Mouse (Mus musculus): ENCODE data around the gene Slc15a5.
A peak's percentile ranks its signal among the peaks of the same experiment; 100 is the strongest.
"Not testable (repeated sequence)": the region's sequence is repeated elsewhere in the genome, so short reads cannot be mapped to it uniquely, and the experiment has no call there.

Gene Slc15a5

GRCm38 (mm10) chr6:138079816-138080215 lies at the start of gene Slc15a5:
Slc15a5 (minus strand) TSS chr6:138079916.
- DNase-seq (ENCODE audit: low spot score) = no peak

GRCm38 (mm10) chr6:138128392-138129335 lies 48.9 kb upstream of the Slc15a5 start:
- DNase-seq (ENCODE audit: low spot score) = no peak

DNA sequence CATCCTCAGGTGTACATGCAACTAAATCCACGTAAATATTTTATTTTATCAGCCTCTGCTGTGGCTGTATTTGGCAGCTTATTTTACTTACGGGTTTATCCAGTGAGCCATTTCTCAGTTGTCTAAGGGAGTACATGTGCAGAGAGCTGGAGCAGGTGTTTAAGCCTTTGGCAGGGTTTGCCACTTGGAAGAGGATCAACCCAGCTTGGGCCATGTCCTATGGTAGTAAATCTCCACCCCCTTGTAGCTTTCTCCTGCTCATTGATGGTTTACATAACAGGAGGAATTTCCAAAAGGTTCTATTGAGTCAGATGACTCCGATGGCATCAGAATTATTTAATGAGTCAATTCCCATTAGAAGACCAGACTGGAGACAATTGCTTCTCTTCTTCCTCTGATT lies 37.8 kb upstream of the Slc15a5 start:
- DNase-seq (ENCODE audit: low spot score) = no peak

GRCm38 (mm10) chr6:138104559-138104958 lies 24.8 kb upstream of the Slc15a5 start:
- DNase-seq (ENCODE audit: low spot score) = no peak

DNA sequence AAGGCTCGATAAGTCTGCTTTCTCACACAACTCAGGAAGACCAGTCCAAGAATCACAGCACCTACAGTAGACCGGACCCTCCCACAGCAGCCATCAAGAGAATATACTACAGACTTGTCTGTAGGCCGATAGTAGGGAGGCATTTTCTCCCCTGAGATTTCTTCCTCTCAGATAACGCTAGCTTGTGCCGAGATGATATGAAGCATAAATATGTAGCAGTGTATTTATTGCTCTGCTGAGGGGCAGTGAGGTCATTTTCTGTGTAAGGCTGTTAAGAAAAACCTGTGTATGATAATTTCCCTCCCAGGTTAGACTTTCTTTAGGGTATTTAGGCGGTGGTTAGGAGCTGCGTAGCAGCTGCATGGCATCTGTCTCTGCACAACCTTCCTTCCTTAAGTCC lies 23.2 kb upstream of the Slc15a5 start:
- no peak for DNase-seq (ENCODE audit: low spot score)

DNA sequence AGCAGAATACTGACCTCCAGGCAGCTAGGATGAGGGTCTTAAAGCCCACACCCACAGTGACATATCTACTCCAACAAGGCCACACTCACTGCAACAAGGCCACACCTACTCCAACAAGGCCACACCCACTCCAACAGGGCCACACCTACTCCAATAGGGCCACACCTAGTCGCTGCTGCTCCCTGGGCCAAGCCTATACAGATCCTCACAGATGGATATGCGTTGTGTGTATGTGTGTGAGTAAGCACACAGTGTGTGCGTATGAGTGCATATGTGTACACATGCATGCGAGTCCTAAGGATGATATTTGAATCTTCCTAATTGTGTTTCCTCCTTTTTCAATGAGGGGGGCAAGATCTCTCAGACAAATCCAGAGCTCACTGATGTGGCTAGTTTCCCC lies 22.1 kb upstream of the Slc15a5 start:
- no peak for DNase-seq (ENCODE audit: low spot score)

DNA sequence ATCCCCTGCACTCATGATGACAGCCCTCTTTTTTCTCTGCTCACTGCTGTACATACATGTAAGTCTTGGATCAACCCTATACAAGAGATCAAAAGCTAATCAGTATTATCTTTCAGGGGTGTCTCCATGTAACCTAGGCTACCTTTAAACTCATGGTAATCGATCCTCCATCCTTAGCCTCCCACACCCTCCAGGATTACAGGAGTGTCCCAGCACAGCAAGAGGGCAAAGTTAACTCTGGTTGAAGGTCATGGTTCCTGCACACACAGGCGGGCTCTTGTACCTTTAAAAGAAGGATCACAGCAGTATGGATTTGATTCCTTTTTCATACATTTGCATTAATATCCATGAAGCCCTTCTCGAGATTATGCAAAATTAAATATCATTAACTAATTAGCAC lies 19.9 kb upstream of the Slc15a5 start:
- no peak for DNase-seq (ENCODE audit: low spot score)

- DNase-seq (ENCODE audit: low spot score) = no peak
These were observed 15.3 kb upstream of the Slc15a5 start for GRCm38 (mm10) chr6:138095060-138095459.

DNA sequence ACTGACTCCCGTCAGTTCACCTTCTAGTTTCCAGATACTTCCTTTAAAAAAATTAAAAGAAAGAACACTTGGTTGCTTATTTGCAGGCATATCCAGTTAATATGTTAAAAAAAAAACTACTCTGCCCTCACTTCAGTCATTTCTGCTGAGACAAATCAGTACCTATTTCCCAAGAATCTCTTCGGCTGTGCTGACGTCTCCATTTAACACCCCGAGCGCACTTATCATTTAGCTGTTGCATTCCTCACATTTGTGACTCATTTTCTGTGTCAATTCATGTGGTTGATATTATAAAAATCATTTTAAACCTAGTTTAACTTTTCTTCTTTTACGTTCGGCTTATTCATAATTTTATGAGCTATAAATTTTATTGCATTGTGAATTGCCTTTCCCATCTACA lies 12.7 kb upstream of the Slc15a5 start:
- DNase-seq (ENCODE audit: low spot score) = no peak

DNA sequence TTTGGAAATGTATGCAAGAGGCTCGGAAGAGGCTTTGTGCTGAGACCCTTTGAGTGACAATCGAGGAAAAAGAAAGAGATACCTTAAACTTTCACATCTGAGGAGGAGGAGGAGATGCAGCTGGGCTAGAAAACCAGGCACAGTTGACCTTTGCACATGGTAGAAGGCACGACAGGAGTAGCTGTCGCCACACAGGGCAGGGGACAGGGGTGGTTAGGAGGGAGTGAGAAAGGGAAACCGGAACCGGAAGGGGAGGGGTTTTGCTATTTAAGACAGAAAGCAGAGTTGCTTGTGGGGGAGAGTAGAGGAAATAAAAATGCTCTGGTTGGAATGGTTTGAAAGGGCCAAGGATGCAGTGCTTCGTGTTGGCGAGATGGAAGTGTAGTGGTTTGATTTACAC lies 9.4 kb upstream of the Slc15a5 start:
- no peak for DNase-seq (ENCODE audit: low spot score)

DNA sequence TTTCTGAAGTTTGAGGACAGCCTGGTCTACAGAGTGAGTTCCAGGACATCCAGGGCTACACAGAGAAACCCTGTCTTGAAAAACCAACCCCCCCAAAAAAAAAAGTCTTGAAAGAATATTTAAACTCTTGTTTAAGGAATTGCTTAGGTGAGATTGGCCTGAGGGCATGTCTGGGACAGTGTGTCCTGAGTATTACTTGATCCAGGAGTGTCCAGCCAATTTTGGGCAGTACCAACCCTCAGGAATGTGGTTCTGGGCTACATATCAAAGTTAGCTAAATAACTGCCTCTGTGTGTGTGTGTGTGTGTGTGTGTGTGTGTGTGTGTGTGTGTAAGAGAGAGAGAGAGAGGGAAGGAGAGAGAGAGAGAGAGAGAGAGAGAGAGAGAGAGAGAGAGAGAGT lies 6.7 kb upstream of the Slc15a5 start:
- not testable (repeated sequence) for DNase-seq (ENCODE audit: low spot score)

DNA sequence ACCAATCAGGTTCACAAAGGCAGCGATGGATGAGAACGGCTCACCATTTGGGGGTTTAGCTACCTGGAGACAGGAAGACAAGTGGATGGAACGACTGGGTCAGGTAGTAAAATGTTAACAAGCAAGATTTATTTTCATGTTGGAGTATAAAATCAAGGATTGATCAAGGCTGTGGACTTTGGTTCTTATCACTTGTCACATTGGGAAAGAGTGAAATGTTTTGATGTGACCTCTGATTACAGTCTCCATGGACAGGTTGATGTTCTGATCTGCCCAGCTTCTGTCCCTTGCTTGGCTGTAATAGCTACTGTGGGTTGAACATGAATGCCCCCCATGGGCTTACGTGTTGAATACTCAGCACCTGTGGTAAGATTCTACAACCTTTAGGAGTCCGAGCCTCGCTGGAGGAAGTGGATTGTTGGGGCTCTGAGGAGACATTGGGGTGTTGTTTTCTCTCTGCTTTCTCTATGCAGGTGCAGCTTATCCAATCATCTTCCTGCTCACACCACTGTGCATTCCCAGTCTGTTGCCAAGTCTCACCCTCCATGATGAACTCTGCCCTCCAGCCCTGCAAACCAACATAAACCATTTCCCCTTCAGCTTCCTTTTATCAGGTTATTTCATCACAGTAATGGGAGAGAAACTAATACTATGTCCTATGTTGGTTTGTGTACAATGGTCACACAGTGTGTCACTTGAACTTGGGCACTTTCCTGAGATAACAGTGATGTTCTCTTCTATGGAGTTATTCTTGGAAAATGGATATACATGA lies 1.2 kb upstream of the Slc15a5 start:
- no peak for DNase-seq (ENCODE audit: low spot score)

GRCm38 (mm10) chr6:138077681-138078439 lies 1.9 kb downstream of the Slc15a5 start:
- DNase-seq (ENCODE audit: low spot score) = no peak

GRCm38 (mm10) chr6:138075723-138076122 lies 4.0 kb downstream of the Slc15a5 start:
- no peak for DNase-seq (ENCODE audit: low spot score)

DNA sequence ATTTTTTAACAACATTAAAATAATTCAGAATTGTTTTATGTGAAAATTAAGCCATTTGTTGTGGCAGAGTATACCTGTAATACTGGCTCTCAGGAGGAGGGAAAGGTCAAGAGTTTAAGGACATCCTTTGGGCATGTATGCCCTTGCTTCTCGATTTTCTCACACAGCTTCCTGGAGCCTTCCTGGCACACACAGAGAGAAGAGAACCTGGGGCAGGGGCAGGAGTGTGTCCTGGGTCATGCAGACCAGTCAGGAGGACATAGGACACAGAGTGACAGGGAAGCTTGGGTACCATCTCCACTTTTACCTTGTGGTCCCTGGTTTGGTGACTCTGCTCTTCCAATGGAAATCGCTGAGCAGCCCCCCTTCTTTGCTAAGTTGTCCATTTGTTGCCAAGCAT lies 6.2 kb downstream of the Slc15a5 start:
- no peak for DNase-seq (ENCODE audit: low spot score)

DNA sequence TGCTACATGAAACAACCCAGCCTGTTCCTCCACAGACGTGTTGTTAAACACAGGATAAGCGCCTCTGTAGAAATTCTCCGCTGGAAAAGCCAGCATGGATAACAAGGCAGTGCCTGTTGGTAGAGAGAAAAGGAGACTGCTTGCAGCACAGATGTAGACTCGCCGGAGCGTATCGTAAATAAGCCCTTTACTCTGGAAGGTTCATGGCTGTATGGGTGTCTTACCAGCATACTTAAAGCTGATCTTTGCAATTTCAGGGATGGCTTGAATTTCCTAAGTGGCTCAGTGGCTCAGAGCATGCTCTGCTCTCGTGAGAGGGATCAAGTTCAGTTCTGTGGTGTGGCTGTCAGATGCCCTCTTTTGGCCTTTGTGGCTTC lies 6.8 kb downstream of the Slc15a5 start:
- DNase-seq (ENCODE audit: low spot score) = peak; percentile 18

DNA sequence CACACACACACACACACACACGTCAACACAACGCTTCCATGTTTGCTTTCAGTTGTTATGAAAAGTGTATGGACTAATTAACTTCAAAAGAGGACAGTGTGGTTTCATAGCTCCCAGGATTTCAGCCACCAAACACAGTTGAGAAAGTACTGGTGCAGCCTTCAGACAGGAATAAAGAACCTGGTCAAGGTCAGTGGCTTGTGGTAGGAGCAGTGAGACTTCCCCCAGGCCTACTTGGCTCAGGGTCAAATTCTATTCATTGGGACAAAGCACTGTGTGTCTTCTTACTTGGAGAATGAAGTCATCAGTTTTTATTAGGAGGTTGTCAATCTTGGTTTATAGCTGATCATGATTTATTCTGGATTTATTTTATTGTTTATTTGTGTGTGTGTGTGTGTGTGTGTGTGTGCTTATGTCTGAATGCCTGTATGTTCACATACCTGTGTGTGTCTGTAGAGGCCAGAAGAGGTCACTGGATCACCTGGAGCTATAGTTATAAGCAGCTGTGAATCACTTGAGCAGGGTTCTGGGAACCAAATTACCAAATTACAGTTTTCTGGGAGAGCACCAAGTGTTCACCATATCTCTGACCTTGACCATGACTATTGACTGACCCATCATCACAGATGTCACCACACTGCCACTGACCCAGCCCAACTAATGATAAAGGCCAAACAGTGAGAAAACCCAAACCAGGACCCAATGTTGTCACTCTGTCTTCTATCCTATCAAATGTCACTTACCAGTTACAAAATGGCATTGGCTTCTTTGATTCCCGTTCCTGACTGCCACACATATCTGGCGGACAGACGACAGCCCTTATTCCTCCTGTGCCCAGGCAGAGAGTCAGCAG lies 7.4 kb downstream of the Slc15a5 start:
- no peak for DNase-seq (ENCODE audit: low spot score)

- DNase-seq (ENCODE audit: low spot score) = no peak
These were observed 8.1 kb downstream of the Slc15a5 start for GRCm38 (mm10) chr6:138071505-138072107.

GRCm38 (mm10) chr6:138070720-138071504 lies 8.8 kb downstream of the Slc15a5 start:
- no peak for DNase-seq (ENCODE audit: low spot score)

- DNase-seq (ENCODE audit: low spot score) = no peak
These were observed 9.8 kb downstream of the Slc15a5 start for GRCm38 (mm10) chr6:138069921-138070320.

Measured in embryo, embryonic 10.5 days (tissue).